Mouse (Mus musculus): Measurements from ENCODE around the gene Mrpl48. TPM values are rescaled to one million over a fixed set of nuclear protein-coding genes. Genes with fewer than 3 reads are reported as not detected.

Gene Mrpl48
- total RNA-seq, 1 experiment from 2014 or later = 84.2 TPM

DNA sequence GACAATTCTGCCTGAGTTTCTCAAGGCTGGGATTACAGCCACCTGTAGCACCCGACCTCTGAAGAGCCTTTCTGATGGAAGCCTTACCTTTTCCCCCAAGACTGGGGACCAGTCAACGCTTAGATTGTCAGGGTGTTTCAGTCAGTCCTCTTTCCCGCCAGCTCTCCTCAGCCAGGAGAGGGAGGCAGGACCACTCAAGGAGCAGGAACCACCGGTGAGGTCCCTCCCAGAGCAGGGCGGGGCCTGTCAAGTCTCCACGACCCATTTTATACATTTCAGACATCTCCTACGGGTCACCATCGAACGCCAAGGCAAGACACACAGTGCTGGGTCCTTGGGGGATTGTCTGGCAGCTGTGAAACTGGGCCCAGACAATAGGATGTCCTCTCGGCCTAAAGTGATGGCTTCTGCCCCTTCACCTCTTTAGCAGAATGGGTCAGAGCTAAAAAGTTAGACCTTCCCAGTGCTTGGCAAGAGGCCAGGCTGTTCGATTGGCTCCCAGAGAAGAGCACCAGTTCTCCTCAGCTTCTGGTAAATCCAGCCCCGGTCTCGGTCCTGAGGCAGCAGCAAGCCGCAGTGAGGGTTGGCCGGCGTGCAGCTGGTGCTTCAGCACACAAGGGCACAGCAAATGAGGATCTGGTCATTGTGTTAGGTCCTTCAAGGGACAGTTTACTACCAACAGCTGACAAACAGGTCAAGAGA, 107.7 kb downstream of the Mrpl48 start:
- ATAC-seq (replicated peaks; ENCODE audit: low read depth, poor library complexity, severe bottlenecking) = no peak

GRCm38 (mm10) chr7:100499465-100499864, 108.6 kb downstream of the Mrpl48 start:
- ATAC-seq (replicated peaks; ENCODE audit: low read depth, poor library complexity, severe bottlenecking) = no peak

DNA sequence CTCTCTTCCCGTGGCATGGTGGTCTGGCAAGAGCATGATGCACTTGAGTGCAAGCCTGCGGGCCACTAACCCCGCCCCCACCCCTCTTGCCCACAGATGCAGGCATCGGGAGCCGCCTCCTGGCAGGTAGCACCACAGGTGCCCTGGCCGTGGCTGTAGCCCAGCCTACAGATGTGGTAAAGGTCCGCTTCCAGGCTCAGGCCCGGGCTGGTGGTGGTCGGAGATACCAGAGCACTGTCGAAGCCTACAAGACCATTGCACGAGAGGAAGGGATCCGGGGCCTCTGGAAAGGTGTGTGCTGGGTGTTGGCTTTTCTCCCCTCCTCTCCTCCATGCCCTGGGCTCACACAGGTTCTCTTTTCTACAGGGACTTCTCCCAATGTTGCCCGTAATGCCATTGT, 110.1 kb downstream of the Mrpl48 start:
- ATAC-seq (replicated peaks; ENCODE audit: low read depth, poor library complexity, severe bottlenecking) = no peak

DNA sequence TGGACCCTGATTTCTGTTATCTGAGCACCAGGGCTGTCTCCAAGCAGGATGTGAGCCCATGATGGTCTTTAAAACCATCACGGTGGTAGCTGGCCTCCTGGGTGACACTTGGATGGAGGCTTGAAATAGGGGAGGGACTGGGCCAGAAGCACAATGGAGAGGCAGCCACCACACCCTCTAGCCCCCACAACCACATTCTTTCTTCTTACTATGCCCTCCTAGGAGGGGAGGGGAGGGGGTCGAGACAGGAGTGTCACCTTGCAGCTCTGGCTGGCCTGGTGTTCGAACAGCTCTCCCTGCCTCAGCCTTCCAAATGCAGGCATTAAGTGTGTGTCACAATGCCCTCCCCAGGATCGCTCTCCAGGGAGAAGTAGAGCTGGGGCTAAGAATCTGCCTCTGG, 110.7 kb downstream of the Mrpl48 start:
- ATAC-seq (replicated peaks; ENCODE audit: low read depth, poor library complexity, severe bottlenecking) = no peak

DNA sequence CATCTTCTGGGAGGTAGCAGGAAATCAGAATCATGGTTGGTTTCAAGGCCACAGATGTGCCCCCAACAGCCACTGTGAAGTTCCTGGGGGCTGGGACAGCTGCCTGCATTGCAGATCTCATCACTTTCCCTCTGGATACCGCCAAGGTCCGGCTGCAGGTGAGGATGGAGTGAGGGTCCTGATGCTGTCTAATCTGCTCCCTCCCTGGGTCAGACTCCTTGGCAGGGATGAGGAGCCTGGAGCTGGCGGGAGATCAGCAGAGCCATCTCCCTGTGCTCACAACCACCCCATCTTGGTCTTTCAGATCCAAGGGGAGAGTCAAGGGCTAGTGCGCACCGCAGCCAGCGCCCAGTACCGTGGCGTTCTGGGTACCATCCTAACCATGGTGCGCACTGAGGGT, 111.3 kb downstream of the Mrpl48 start:
- ATAC-seq (replicated peaks; ENCODE audit: low read depth, poor library complexity, severe bottlenecking) = no peak

DNA sequence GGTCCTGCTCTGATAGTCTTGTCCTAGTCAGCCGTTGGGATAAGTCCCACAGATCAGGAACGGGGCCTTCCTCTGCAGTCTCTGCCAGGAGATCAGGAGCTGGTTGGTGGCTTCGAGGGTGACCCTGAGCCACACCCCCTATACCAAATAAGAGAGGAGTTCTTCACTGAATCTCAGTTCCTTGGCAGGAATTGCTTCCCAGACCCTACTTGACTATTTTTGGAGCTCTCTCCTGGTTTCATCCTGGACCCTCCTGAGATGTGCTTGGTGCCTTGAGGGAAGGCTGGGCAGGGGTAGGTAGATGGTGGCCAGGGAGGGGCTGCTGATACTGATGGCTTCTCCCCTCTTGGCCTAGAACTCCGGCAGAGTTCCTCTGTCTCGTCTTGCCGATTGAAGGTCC, 111.7 kb downstream of the Mrpl48 start:
- ATAC-seq (replicated peaks; ENCODE audit: low read depth, poor library complexity, severe bottlenecking) = no peak

Other genes with a start within 250 kb of the Mrpl48 start
- 36.2 and 46.9 TPM in 2 replicates for gene C2cd3, start 236.1 kb downstream of the Mrpl48 start, total RNA-seq (2017)
- 25.9 and 29.5 TPM in 2 replicates for gene Ppme1, start 236.0 kb downstream of the Mrpl48 start, total RNA-seq (2017)
- gene Ucp3, start 135.3 kb downstream of the Mrpl48 start, total RNA-seq (2017) = not detected in 2 replicates
- 101 and 132 TPM in 2 replicates for gene Ucp2, start 115.0 kb downstream of the Mrpl48 start, total RNA-seq (2017)
- gene Dnajb13, start 93.3 kb downstream of the Mrpl48 start, total RNA-seq (2017) = 0.37 TPM in 1 of 2 replicates, not detected in the other
- 11.0 and 22.6 TPM in 2 replicates for gene Coa4, start 71.2 kb downstream of the Mrpl48 start, total RNA-seq (2017)
- 53.2 and 58.1 TPM in 2 replicates for gene Rab6a, start 891 bp downstream of the Mrpl48 start, total RNA-seq (2017)
- gene Plekhb1, start 54.1 kb upstream of the Mrpl48 start, total RNA-seq (2017) = 0.15 and 0.37 TPM in 2 replicates
- 12.2 and 17.0 TPM in 2 replicates for gene Fam168a, start 98.3 kb upstream of the Mrpl48 start, total RNA-seq (2017)

All from common myeloid progenitor, adult 5-6 weeks (primary cell).